Mouse (Mus musculus): Measurements from ENCODE around the gene Sema6d. TPM values are rescaled to one million over a fixed set of nuclear protein-coding genes. Genes with fewer than 3 reads are reported as not detected.

Gene Sema6d
- total and polyA plus RNA-seq, 2 experiments from 2014 or later, result 22.6 to 64.8 TPM

GRCm38 (mm10) chr2:124620470-124620869, 530.7 kb downstream of the Sema6d start:
- ATAC-seq (ENCODE audit: low FRiP score), result no peak
- no peaks in the 10 kb centered on the region for H3K27me3 ChIP-seq (ENCODE audit: insufficient read depth, low read length)
- TF ChIP-seq CTCF (IDR thresholded peaks at IDR 0.05), result no peak
- no peaks in the 10 kb centered on the region for H3K36me3 ChIP-seq (ENCODE audit: insufficient read depth, low read length)
- DNase-seq (ENCODE audit: low spot score), result no peak
- H3K4me1 ChIP-seq (ENCODE audit: insufficient read depth, low read length), result no peaks in the 10 kb centered on the region
- 79% methylated on average over 6 of the region's 6 CpGs for WGBS
- H3K27ac ChIP-seq (ENCODE audit: low read depth, low read length), result no peak overlapping the region
- H3K4me2 ChIP-seq (ENCODE audit: low read depth, low read length, poor library complexity, severe bottlenecking), result no peak overlapping the region
- H3K9me3 ChIP-seq (ENCODE audit: low read length), result no peaks in the 10 kb centered on the region
- H3K4me3 ChIP-seq (ENCODE audit: low read depth, low read length), result no peak overlapping the region
- H3K9ac ChIP-seq (replicated peaks; ENCODE audit: low read length, poor library complexity, severe bottlenecking), result no peak overlapping the region

- WGBS, result 85% methylated on average over 6 of the region's 6 CpGs
- no peaks in the 10 kb centered on the region for H3K36me3 ChIP-seq (ENCODE audit: insufficient read depth, low read length)
- no peaks in the 10 kb centered on the region for H3K9me3 ChIP-seq (ENCODE audit: low read length)
- DNase-seq (ENCODE audit: low spot score) (no peak), ATAC-seq (ENCODE audit: low FRiP score) (no peak)
- TF ChIP-seq CTCF (IDR thresholded peaks at IDR 0.05), result no peak
- H3K9ac ChIP-seq (replicated peaks; ENCODE audit: low read length, poor library complexity, severe bottlenecking), result no peak overlapping the region
- no peak overlapping the region for H3K27ac ChIP-seq (ENCODE audit: low read depth, low read length)
- no peaks in the 10 kb centered on the region for H3K4me1 ChIP-seq (ENCODE audit: insufficient read depth, low read length)
- H3K27me3 ChIP-seq (ENCODE audit: insufficient read depth, low read length), result no peaks in the 10 kb centered on the region
- H3K4me2 ChIP-seq (ENCODE audit: low read depth, low read length, poor library complexity, severe bottlenecking), result no peak overlapping the region
- no peak overlapping the region for H3K4me3 ChIP-seq (ENCODE audit: low read depth, low read length)
These were observed 532.3 kb downstream of the Sema6d start for GRCm38 (mm10) chr2:124621972-124622621.

- no peak overlapping the region for H3K4me3 ChIP-seq (ENCODE audit: low read depth, low read length)
- TF ChIP-seq CTCF (IDR thresholded peaks at IDR 0.05), result no peak
- H3K27me3 ChIP-seq (ENCODE audit: insufficient read depth, low read length), result no peaks in the 10 kb centered on the region
- H3K27ac ChIP-seq (ENCODE audit: low read depth, low read length), result no peak overlapping the region
- no peak overlapping the region for H3K9ac ChIP-seq (replicated peaks; ENCODE audit: low read length, poor library complexity, severe bottlenecking)
- 86% methylated on average over 10 of the region's 10 CpGs for WGBS
- H3K4me1 ChIP-seq (ENCODE audit: insufficient read depth, low read length), result no peaks in the 10 kb centered on the region
- ATAC-seq (ENCODE audit: low FRiP score) (no peak), DNase-seq (ENCODE audit: low spot score) (no peak)
- H3K4me2 ChIP-seq (ENCODE audit: low read depth, low read length, poor library complexity, severe bottlenecking), result no peak overlapping the region
- no peaks in the 10 kb centered on the region for H3K36me3 ChIP-seq (ENCODE audit: insufficient read depth, low read length)
- no peaks in the 10 kb centered on the region for H3K9me3 ChIP-seq (ENCODE audit: low read length)
These were observed 534.6 kb downstream of the Sema6d start for GRCm38 (mm10) chr2:124624247-124624929.

GRCm38 (mm10) chr2:124626425-124626824, 536.7 kb downstream of the Sema6d start:
- TF ChIP-seq CTCF (IDR thresholded peaks at IDR 0.05), result no peak
- 83% methylated on average over 7 of the region's 7 CpGs for WGBS
- H3K9me3 ChIP-seq (ENCODE audit: low read length), result no peaks in the 10 kb centered on the region
- H3K36me3 ChIP-seq (ENCODE audit: insufficient read depth, low read length), result no peaks in the 10 kb centered on the region
- no peaks in the 10 kb centered on the region for H3K4me1 ChIP-seq (ENCODE audit: insufficient read depth, low read length)
- no peak for ATAC-seq (ENCODE audit: low FRiP score)
- H3K9ac ChIP-seq (replicated peaks; ENCODE audit: low read length, poor library complexity, severe bottlenecking), result no peak overlapping the region
- H3K4me3 ChIP-seq (ENCODE audit: low read depth, low read length), result no peak overlapping the region
- no peak for DNase-seq (ENCODE audit: low spot score)
- no peak overlapping the region for H3K27ac ChIP-seq (ENCODE audit: low read depth, low read length)
- H3K4me2 ChIP-seq (ENCODE audit: low read depth, low read length, poor library complexity, severe bottlenecking), result no peak overlapping the region
- no peaks in the 10 kb centered on the region for H3K27me3 ChIP-seq (ENCODE audit: insufficient read depth, low read length)

GRCm38 (mm10) chr2:124627664-124628063, 537.9 kb downstream of the Sema6d start:
- no peaks in the 10 kb centered on the region for H3K36me3 ChIP-seq (ENCODE audit: insufficient read depth, low read length)
- ATAC-seq (ENCODE audit: low FRiP score) (no peak), DNase-seq (ENCODE audit: low spot score) (no peak)
- 61% methylated on average over 5 of the region's 5 CpGs for WGBS
- TF ChIP-seq CTCF (IDR thresholded peaks at IDR 0.05), result no peak
- no peaks in the 10 kb centered on the region for H3K27me3 ChIP-seq (ENCODE audit: insufficient read depth, low read length)
- H3K4me3 ChIP-seq (ENCODE audit: low read depth, low read length), result no peak overlapping the region
- no peak overlapping the region for H3K9ac ChIP-seq (replicated peaks; ENCODE audit: low read length, poor library complexity, severe bottlenecking)
- H3K27ac ChIP-seq (ENCODE audit: low read depth, low read length), result no peak overlapping the region
- H3K4me2 ChIP-seq (ENCODE audit: low read depth, low read length, poor library complexity, severe bottlenecking), result no peak overlapping the region
- H3K9me3 ChIP-seq (ENCODE audit: low read length), result no peaks in the 10 kb centered on the region
- no peaks in the 10 kb centered on the region for H3K4me1 ChIP-seq (ENCODE audit: insufficient read depth, low read length)

- no peaks in the 10 kb centered on the region for H3K27me3 ChIP-seq (ENCODE audit: insufficient read depth, low read length)
- H3K4me3 ChIP-seq (ENCODE audit: low read depth, low read length), result no peak overlapping the region
- H3K9ac ChIP-seq (replicated peaks; ENCODE audit: low read length, poor library complexity, severe bottlenecking), result no peak overlapping the region
- 94% methylated on average over 7 of the region's 7 CpGs for WGBS
- DNase-seq (ENCODE audit: low spot score), result no peak
- no peak overlapping the region for H3K27ac ChIP-seq (ENCODE audit: low read depth, low read length)
- TF ChIP-seq CTCF (IDR thresholded peaks at IDR 0.05), result no peak
- ATAC-seq (ENCODE audit: low FRiP score), result no peak
- no peaks in the 10 kb centered on the region for H3K9me3 ChIP-seq (ENCODE audit: low read length)
- H3K4me2 ChIP-seq (ENCODE audit: low read depth, low read length, poor library complexity, severe bottlenecking), result no peak overlapping the region
- no peaks in the 10 kb centered on the region for H3K4me1 ChIP-seq (ENCODE audit: insufficient read depth, low read length)
- H3K36me3 ChIP-seq (ENCODE audit: insufficient read depth, low read length), result no peaks in the 10 kb centered on the region
These were observed 538.9 kb downstream of the Sema6d start for GRCm38 (mm10) chr2:124628701-124629100.

Data from midbrain, postnatal 0 days (tissue).